Mouse (Mus musculus): ENCODE results near the gene Bcan. TPM values are rescaled to one million over a fixed set of nuclear protein-coding genes. Genes with fewer than 3 reads are reported as not detected.

The Bcan gene
- polyA plus RNA-seq, 1 experiment from 2014 or later, result 53.4 TPM

- no peaks in the 10 kb centered on the region for H3K27me3 ChIP-seq (replicated peaks)
- WGBS, result 62% methylated on average over 3 of the region's 3 CpGs
- no peak overlapping the region for H3K4me3 ChIP-seq
- no peak for ATAC-seq (replicated peaks)
- H3K9ac ChIP-seq, result no peak overlapping the region
- no peak overlapping the region for H3K4me2 ChIP-seq
- no peaks in the 10 kb centered on the region for H3K9me3 ChIP-seq
- H3K4me1 ChIP-seq, result peaks cover 29% of the 10 kb centered on the region
- H3K27ac ChIP-seq, result no peak overlapping the region
- H3K36me3 ChIP-seq (replicated peaks), result no peaks in the 10 kb centered on the region
Observed at GRCm38 (mm10) chr3:87980085-87980484, 19.9 kb downstream of the Bcan start.

DNA sequence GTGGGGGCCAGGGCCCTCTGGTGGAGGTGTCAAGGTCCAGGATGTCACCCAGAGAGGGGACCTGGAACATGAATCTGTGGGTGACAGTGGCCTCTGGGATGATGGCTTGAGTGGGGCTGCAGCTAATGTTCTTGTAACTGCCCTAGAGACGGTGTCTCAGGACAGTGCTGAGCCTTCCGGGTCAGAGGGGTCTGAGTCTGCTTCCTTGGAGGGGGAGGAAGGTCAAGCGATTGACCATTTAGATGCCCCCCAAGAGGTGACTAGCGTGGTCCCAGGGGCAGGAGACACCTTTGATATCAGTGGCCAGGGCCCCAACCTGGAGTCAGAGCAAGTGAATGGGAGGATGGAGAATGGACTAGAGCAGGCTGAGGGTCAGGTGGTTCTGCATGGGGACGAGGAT lies 20.5 kb downstream of the Bcan start:
- no peaks in the 10 kb centered on the region for H3K9me3 ChIP-seq
- H3K4me3 ChIP-seq, result no peak overlapping the region
- H3K4me1 ChIP-seq, result peaks cover 31% of the 10 kb centered on the region
- H3K27ac ChIP-seq, result no peak overlapping the region
- no peaks in the 10 kb centered on the region for H3K36me3 ChIP-seq (replicated peaks)
- WGBS, result 88% methylated on average over 5 of the region's 5 CpGs
- no peak overlapping the region for H3K9ac ChIP-seq
- no peak overlapping the region for H3K4me2 ChIP-seq
- ATAC-seq (replicated peaks), result no peak
- H3K27me3 ChIP-seq (replicated peaks), result no peaks in the 10 kb centered on the region

- ATAC-seq (replicated peaks), result no peak; the same call in 1 of the 2 replicates
Observed at GRCm38 (mm10) chr3:87974381-87974987, 25.5 kb downstream of the Bcan start.

DNA sequence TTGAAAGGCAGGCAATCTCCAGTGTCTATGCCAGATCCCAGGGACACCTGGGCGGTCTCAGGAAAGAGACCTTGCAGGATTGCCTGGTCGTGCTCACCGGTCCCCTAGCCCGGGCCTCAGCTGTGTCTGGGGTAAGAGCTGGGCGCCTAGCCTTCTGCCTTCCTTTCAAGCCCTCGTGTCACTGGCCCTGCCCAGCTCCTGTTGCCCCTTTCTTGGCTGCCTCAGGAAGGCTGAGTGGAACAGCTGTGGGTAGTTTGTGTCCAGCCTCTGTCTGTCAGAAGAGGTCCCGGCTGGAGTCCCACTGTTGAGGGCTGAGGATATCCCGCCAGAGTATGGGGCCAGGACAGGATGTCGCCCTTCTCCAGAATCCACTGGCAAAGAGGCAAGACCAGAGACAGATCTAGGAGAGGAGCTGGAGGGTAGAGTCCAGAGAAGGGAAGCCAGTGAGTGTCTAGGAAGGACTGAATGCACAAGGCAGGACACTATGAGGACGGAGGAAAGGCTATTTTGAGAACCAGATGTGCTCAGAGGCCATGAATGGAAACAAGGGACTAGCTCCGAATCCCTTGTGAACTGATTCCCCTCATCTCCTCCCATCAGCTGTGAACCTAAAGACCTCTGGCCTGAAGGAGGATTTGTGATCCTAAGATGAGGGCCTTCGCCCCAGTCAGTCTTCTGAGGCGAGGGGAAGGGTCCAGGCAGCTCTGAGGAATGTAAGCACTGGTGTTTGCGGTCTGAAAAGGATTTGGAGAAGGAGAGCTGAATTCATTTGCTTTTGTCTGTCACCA lies 26.2 kb downstream of the Bcan start:
- Histone ChIP-seq H3K4me1 (peaks cover 46% of the 10 kb centered on the region), H3K36me3 (replicated peaks) (no peaks in the 10 kb centered on the region), H3K4me2 (peak overlapping the region; percentile 93), H3K27me3 (replicated peaks) (0 out of 2 replicates have a peak, but pooled peaks cover 4% of the 10 kb centered on the region), H3K4me3 (peak overlapping the region; percentile 51), H3K27ac (peak overlapping the region; percentile 67), H3K9me3 (no peaks in the 10 kb centered on the region), H3K9ac (peak overlapping the region; percentile 21; the same call in 1 of the 2 replicates)
- ATAC-seq (replicated peaks), result no peak
- 15% methylated on average over 14 of the region's 14 CpGs for WGBS

More at GRCm38 (mm10) chr3:87974381-87974987, 25.5 kb downstream of the Bcan start:
- Histone ChIP-seq H3K27ac (peak overlapping the region; percentile 67), H3K9me3 (no peaks in the 10 kb centered on the region), H3K9ac (no peak overlapping the region), H3K4me1 (peaks cover 46% of the 10 kb centered on the region), H3K27me3 (replicated peaks) (0 out of 2 replicates have a peak, but pooled peaks cover 4% of the 10 kb centered on the region), H3K4me2 (peak overlapping the region; percentile 93), H3K36me3 (replicated peaks) (no peaks in the 10 kb centered on the region), H3K4me3 (peak overlapping the region; percentile 51)
- WGBS, result 8% methylated on average over 12 of the region's 12 CpGs

DNA sequence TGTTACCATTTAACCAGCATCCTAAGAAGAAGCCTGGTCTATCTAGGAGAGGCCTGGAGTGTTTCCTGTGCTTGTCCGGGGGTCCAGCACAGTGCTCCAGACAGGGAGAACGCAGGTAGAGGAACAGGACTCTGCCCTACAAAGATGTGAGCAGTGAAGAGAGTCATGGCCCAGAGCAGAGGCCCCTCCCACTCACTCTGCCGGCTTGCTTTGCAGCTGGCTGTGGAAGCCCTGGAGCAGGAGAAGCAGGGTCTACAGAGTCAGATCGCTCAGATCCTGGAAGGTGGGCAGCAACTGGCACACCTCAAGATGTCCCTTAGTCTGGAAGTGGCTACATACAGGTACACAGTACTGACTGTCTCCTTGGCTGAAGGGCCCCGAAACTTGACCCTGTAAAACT lies 27.3 kb downstream of the Bcan start:
- Histone ChIP-seq H3K9ac (0 out of 2 replicates have a peak overlapping the region, but pooled peaks have one; percentile 7), H3K4me2 (peak overlapping the region; percentile 93), H3K4me1 (peaks cover 46% of the 10 kb centered on the region), H3K36me3 (replicated peaks) (no peaks in the 10 kb centered on the region), H3K9me3 (no peaks in the 10 kb centered on the region), H3K4me3 (peak overlapping the region; percentile 51), H3K27ac (peak overlapping the region; percentile 67), H3K27me3 (replicated peaks) (0 out of 2 replicates have a peak, but pooled peaks cover 4% of the 10 kb centered on the region)
- no peak; the same call in 1 of the 2 replicates for ATAC-seq (replicated peaks)
- 16% methylated on average over 5 of the region's 5 CpGs for WGBS

DNA sequence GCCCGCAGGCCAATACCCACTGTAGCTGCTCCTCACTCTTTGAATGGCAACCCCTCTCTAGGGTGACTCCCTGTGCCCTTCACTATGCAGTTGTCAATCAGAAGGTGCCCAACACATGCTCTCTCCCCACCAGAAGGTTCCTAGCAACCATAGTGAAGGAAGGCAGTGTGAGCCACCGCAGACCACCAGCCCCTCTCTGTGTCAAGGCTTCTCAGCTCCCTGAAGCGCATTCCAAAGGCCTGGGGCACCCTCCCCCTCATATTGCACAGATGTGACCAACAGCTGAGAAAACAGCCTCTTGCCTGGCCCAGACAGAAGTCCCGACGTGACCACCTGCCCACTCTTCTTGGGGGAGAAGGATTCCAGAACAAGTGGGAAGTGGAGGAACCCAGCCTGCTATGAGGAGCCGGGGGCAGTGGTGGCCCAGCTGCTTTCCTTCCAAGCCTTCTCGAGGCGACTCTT lies 27.8 kb downstream of the Bcan start:
- Histone ChIP-seq H3K36me3 (replicated peaks) (no peaks in the 10 kb centered on the region), H3K27ac (peak overlapping the region; percentile 66), H3K27me3 (replicated peaks) (0 out of 2 replicates have a peak, but pooled peaks cover 4% of the 10 kb centered on the region), H3K9me3 (no peaks in the 10 kb centered on the region), H3K4me1 (peaks cover 46% of the 10 kb centered on the region), H3K4me3 (peak overlapping the region; percentile 51), H3K4me2 (peak overlapping the region; percentile 93), H3K9ac (no peak overlapping the region; the same call in 1 of the 2 replicates)
- peak; percentile 46 for ATAC-seq (replicated peaks)
- WGBS, result 5% methylated on average over 8 of the region's 8 CpGs

DNA sequence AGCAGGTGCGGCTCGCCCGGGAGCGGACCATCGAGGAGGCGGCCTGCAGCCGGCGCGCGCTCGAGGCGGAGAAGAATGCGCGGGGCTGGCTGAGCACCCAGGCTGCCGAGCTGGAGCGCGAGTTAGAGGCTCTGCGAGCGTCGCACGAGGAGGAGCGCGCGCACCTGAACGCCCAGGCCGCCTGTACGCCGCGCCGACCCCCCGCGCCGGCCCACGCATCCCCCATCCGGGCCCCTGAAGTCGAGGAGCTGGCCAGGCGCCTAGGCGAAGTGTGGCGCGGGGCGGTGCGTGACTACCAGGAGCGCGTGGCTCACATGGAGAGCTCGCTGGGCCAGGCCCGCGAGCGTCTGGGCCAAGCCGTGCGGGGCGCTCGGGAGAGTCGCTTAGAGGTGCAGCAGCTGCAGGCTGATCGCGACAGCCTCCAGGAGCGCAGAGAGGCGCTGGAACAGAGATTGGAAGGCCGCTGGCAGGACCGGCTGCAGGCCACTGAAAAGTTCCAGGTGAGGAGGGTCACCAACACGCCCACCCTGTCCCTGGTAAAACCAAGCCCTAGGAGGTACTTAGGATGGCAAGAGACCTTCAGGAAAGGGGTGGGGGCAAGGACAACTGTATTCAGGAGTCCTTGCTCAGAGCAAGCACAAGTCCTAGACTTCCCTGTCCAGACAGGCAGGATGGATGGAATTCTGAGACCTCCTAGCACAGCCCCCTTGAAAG lies 28.4 kb downstream of the Bcan start:
- Histone ChIP-seq H3K4me1 (peaks cover 46% of the 10 kb centered on the region), H3K4me2 (peak overlapping the region; percentile 93), H3K27ac (peak overlapping the region; percentile 66), H3K9ac (peak overlapping the region; percentile 52), H3K27me3 (replicated peaks) (0 out of 2 replicates have a peak, but pooled peaks cover 4% of the 10 kb centered on the region), H3K36me3 (replicated peaks) (no peaks in the 10 kb centered on the region), H3K9me3 (no peaks in the 10 kb centered on the region), H3K4me3 (peak overlapping the region; percentile 51)
- peak; percentile 46; the same call in 1 of the 2 replicates for ATAC-seq (replicated peaks)
- WGBS, result under 1% methylated on average over 47 of the region's 60 CpGs

GRCm38 (mm10) chr3:87970939-87971488 lies 29.0 kb downstream of the Bcan start, which contains the start of gene Nes:
Gene Nes, plus strand, starts transcription at chr3:87971078.
- Histone ChIP-seq H3K4me2 (peak within 1 kb of the TSS; percentile 93), H3K9me3 (no peaks in the 10 kb centered on the region), H3K27ac (peak within 1 kb of the TSS; percentile 66), H3K9ac (peak within 1 kb of the TSS; percentile 52), H3K4me3 (peak within 1 kb of the TSS; percentile 51), H3K27me3 (replicated peaks) (0 out of 2 replicates have a peak, but pooled peaks cover 4% of the 10 kb centered on the region), H3K4me1 (peaks cover 46% of the 10 kb centered on the region), H3K36me3 (replicated peaks) (no peaks in the 10 kb centered on the region)
- under 1% methylated on average over 44 of the region's 44 CpGs for whole genome bisulfite sequencing
- peak; percentile 75 for ATAC-seq (replicated peaks)

DNA sequence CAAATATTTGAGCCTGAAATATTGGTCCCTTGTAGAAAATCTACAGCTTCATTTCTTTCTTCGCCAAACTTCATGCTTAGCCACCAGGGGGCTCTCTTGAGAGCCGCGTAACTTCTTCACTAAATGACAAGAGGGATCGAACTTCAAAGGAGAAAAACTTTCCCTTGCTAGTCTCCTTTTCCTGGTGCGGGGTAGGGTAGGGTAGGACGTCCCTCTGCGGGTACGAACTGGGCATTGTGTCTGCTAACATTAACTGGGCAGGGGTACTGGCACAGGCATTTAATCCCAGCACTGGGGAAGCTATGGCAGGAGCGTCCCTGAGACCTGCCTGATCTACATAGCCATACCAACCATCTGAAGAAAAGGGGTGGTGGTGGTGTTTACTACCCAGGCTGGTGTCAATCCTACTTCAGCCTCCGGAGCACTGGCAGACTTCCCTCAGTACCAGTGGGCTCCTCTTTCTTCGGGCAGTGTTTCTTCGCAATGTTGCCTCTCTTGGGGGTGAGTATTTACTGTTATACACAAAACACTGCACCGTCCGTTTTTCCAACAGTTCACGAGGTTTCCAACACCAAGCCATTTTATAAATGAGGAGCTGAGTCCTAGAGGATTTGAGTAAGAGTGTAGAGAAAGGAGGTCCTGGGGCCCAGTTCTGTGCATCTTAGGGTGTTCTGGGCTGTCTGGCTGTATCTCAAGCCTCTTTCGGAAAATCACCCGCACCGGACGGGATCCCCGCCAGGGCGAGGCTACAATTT lies 29.7 kb downstream of the Bcan start:
- peaks cover 46% of the 10 kb centered on the region for H3K4me1 ChIP-seq
- H3K27ac ChIP-seq, result peak overlapping the region; percentile 17
- no peak overlapping the region for H3K9ac ChIP-seq
- peak overlapping the region; percentile 51 for H3K4me3 ChIP-seq
- peak; percentile 14; the same call in 1 of the 2 replicates for ATAC-seq (replicated peaks)
- peak overlapping the region; percentile 93 for H3K4me2 ChIP-seq
- WGBS, result under 1% methylated on average over 21 of the region's 21 CpGs
- no peaks in the 10 kb centered on the region for H3K36me3 ChIP-seq (replicated peaks)
- H3K27me3 ChIP-seq (replicated peaks), result 0 out of 2 replicates have a peak, but pooled peaks cover 4% of the 10 kb centered on the region
- H3K9me3 ChIP-seq, result no peaks in the 10 kb centered on the region

DNA sequence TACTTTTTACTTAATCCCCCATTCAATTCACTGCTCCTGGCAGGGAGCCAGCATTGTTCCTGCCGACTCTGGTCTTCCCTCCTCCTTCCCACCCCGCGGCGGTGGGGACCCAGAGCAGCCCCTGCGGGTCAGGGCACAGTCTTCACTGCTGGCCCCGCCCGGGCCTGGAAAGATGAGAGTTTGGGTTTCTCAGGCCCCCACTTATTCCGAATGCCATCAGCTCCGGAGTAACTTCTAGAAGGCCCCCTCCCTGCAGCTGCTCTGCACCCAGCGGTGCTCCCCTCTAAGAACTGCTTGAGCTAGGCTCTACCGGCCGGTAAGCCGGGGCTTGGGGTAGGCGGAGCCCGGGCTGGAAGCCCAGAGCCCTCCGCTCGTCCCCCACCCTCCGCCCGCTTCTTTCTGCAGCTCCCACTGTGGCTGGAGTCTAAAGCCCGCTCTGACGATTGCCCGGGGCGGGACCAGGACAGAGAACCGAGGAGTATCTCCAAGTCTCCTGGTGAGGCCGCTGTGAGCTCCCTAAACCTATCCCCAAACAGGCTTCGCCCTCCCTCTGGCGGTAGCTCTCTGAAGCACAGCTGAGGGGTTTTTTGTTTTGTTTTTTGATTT lies 39.3 kb downstream of the Bcan start:
- under 1% methylated on average over 27 of the region's 27 CpGs for WGBS
- peak overlapping the region; percentile 46 for H3K4me3 ChIP-seq
- H3K27ac ChIP-seq, result peak overlapping the region; percentile 87
- no peaks in the 10 kb centered on the region for H3K36me3 ChIP-seq (replicated peaks)
- H3K4me2 ChIP-seq, result peak overlapping the region; percentile 78
- peaks cover 14% of the 10 kb centered on the region for H3K4me1 ChIP-seq
- H3K9me3 ChIP-seq, result no peaks in the 10 kb centered on the region
- H3K27me3 ChIP-seq (replicated peaks), result no peaks in the 10 kb centered on the region
- peak; percentile 97 for ATAC-seq (replicated peaks)
- peak overlapping the region; percentile 56 for H3K9ac ChIP-seq

GRCm38 (mm10) chr3:87960191-87960585 lies 39.8 kb downstream of the Bcan start:
- H3K4me2 ChIP-seq, result peak overlapping the region; percentile 78
- peak overlapping the region; percentile 87 for H3K27ac ChIP-seq
- H3K9ac ChIP-seq, result peak overlapping the region; percentile 56; the same call in 1 of the 2 replicates
- H3K36me3 ChIP-seq (replicated peaks), result no peaks in the 10 kb centered on the region
- H3K27me3 ChIP-seq (replicated peaks), result no peaks in the 10 kb centered on the region
- H3K4me3 ChIP-seq, result peak overlapping the region; percentile 46
- H3K9me3 ChIP-seq, result no peaks in the 10 kb centered on the region
- peaks cover 14% of the 10 kb centered on the region for H3K4me1 ChIP-seq
- 5% methylated on average over 10 of the region's 10 CpGs for WGBS
- no peak for ATAC-seq (replicated peaks)

Data from midbrain, embryonic 15.5 days (tissue).